Mouse (Mus musculus): ENCODE data around the gene Tmem259. TPM values are rescaled to one million over a fixed set of nuclear protein-coding genes. Genes with fewer than 3 reads are reported as not detected.
"Not testable (repeated sequence)": the region's sequence is repeated elsewhere in the genome, so short reads cannot be mapped to it uniquely, and the experiment has no call there.

Tmem259 gene
- polyA plus RNA-seq, 1 experiment from 2014 or later, result 8.2 TPM

- Histone ChIP-seq H3K4me1 (replicated peaks) (peaks cover 21% of the 10 kb centered on the region), H3K4me2 (no peak overlapping the region), H3K9ac (no peak overlapping the region), H3K9me3 (replicated peaks) (no peaks in the 10 kb centered on the region), H3K27me3 (peaks cover 15% of the 10 kb centered on the region), H3K27ac (no peak overlapping the region), H3K4me3 (replicated peaks) (no peak overlapping the region), H3K36me3 (peaks cover 75% of the 10 kb centered on the region)
- DNase-seq (no peak), ATAC-seq (ENCODE audit: low read depth) (no peak)
- WGBS (ENCODE audit: insufficient replicate concordance), result 90% methylated on average over 7 of the region's 7 CpGs
These were observed 19.4 kb downstream of the Tmem259 start for GRCm38 (mm10) chr10:79964727-79965126.

GRCm38 (mm10) chr10:79960671-79961294 is 23.3 kb downstream of the Tmem259 start:
- DNase-seq (no peak), ATAC-seq (ENCODE audit: low read depth) (no peak)
- Histone ChIP-seq H3K4me3 (replicated peaks) (peak overlapping the region; percentile 99), H3K9ac (peak overlapping the region; percentile 88), H3K27ac (peak overlapping the region; percentile 77), H3K9me3 (replicated peaks) (no peaks in the 10 kb centered on the region), H3K36me3 (peaks cover 46% of the 10 kb centered on the region), H3K27me3 (no peaks in the 10 kb centered on the region), H3K4me2 (peak overlapping the region; percentile 94), H3K4me1 (replicated peaks) (peaks cover 36% of the 10 kb centered on the region)
- 9% methylated on average over 10 of the region's 10 CpGs for WGBS (ENCODE audit: insufficient replicate concordance)

GRCm38 (mm10) chr10:79959847-79960601 is 24.1 kb downstream of the Tmem259 start, which contains the start of gene Wdr18:
Gene Wdr18 (plus strand): TSS chr10:79960152.
- peak; percentile 100 for DNase-seq
- under 1% methylated on average over 61 of the region's 61 CpGs for WGBS (ENCODE audit: insufficient replicate concordance)
- peak within 1 kb of the TSS; percentile 77 for H3K27ac ChIP-seq
- peaks cover 36% of the 10 kb centered on the region for H3K4me1 ChIP-seq (replicated peaks)
- peak within 1 kb of the TSS; percentile 88 for H3K9ac ChIP-seq
- H3K36me3 ChIP-seq, result peaks cover 38% of the 10 kb centered on the region
- ATAC-seq (ENCODE audit: low read depth), result peak; percentile 92
- H3K27me3 ChIP-seq, result no peaks in the 10 kb centered on the region
- no peaks in the 10 kb centered on the region for H3K9me3 ChIP-seq (replicated peaks)
- H3K4me2 ChIP-seq, result peak within 1 kb of the TSS; percentile 94
- peak within 1 kb of the TSS; percentile 99 for H3K4me3 ChIP-seq (replicated peaks)

- Histone ChIP-seq H3K36me3 (peaks cover 32% of the 10 kb centered on the region), H3K4me2 (peak overlapping the region; percentile 55), H3K4me3 (replicated peaks) (peak overlapping the region; percentile 99), H3K27ac (peak overlapping the region; percentile 53; the same call in 1 of the 2 replicates), H3K4me1 (replicated peaks) (peaks cover 36% of the 10 kb centered on the region)
- H3K9me3 ChIP-seq (replicated peaks); H3K9ac ChIP-seq; DNase-seq; ATAC-seq (ENCODE audit: low read depth); H3K27me3 ChIP-seq: not testable (repeated sequence)
- WGBS (ENCODE audit: insufficient replicate concordance), result 27% methylated on average over 10 of the region's 10 CpGs
These were observed 24.7 kb downstream of the Tmem259 start for GRCm38 (mm10) chr10:79959412-79959811.

GRCm38 (mm10) chr10:79958140-79958816 is 25.9 kb downstream of the Tmem259 start:
- ATAC-seq (ENCODE audit: low read depth) (no peak), DNase-seq (peak; percentile 70)
- H3K27ac ChIP-seq, result no peak overlapping the region
- no peaks in the 10 kb centered on the region for H3K9me3 ChIP-seq (replicated peaks)
- peaks cover 24% of the 10 kb centered on the region for H3K36me3 ChIP-seq
- H3K4me2 ChIP-seq, result peak overlapping the region; percentile 33
- 16% methylated on average over 21 of the region's 21 CpGs for WGBS (ENCODE audit: insufficient replicate concordance)
- H3K27me3 ChIP-seq, result no peaks in the 10 kb centered on the region
- H3K4me1 ChIP-seq (replicated peaks), result peaks cover 45% of the 10 kb centered on the region
- no peak overlapping the region for H3K4me3 ChIP-seq (replicated peaks)
- no peak overlapping the region for H3K9ac ChIP-seq

- Histone ChIP-seq H3K4me1 (replicated peaks) (peaks cover 42% of the 10 kb centered on the region), H3K27me3 (no peaks in the 10 kb centered on the region), H3K9me3 (replicated peaks) (no peaks in the 10 kb centered on the region), H3K9ac (no peak overlapping the region; the same call in 1 of the 2 replicates), H3K4me2 (no peak overlapping the region), H3K4me3 (replicated peaks) (no peak overlapping the region), H3K27ac (no peak overlapping the region), H3K36me3 (peaks cover 18% of the 10 kb centered on the region)
- DNase-seq, result no peak
- ATAC-seq (ENCODE audit: low read depth), result no peak
- 32% methylated on average over 4 of the region's 4 CpGs for WGBS (ENCODE audit: insufficient replicate concordance)
These were observed 27.4 kb downstream of the Tmem259 start for GRCm38 (mm10) chr10:79956643-79957154.

- no peak overlapping the region for H3K9ac ChIP-seq
These were observed 28.4 kb downstream of the Tmem259 start for GRCm38 (mm10) chr10:79955691-79956090.

GRCm38 (mm10) chr10:79953946-79954345 is 30.2 kb downstream of the Tmem259 start:
- Histone ChIP-seq H3K36me3 (peaks cover 38% of the 10 kb centered on the region), H3K27me3 (no peaks in the 10 kb centered on the region), H3K27ac (no peak overlapping the region), H3K4me1 (replicated peaks) (peaks cover 39% of the 10 kb centered on the region), H3K9me3 (replicated peaks) (no peaks in the 10 kb centered on the region), H3K9ac (no peak overlapping the region), H3K4me2 (no peak overlapping the region), H3K4me3 (replicated peaks) (no peak overlapping the region)
- no peak for ATAC-seq (ENCODE audit: low read depth)
- 68% methylated on average over 6 of the region's 6 CpGs for WGBS (ENCODE audit: insufficient replicate concordance)
- no peak for DNase-seq

More at GRCm38 (mm10) chr10:79955691-79956090, 28.4 kb downstream of the Tmem259 start:
- Histone ChIP-seq H3K4me3 (replicated peaks) (no peak overlapping the region), H3K4me1 (replicated peaks) (peaks cover 32% of the 10 kb centered on the region), H3K27me3 (no peaks in the 10 kb centered on the region), H3K36me3 (peaks cover 22% of the 10 kb centered on the region), H3K27ac (no peak overlapping the region; the same call in 1 of the 2 replicates), H3K9me3 (replicated peaks) (no peaks in the 10 kb centered on the region), H3K4me2 (no peak overlapping the region)
- no peak for DNase-seq
- 69% methylated on average over 9 of the region's 9 CpGs for WGBS (ENCODE audit: insufficient replicate concordance)
- ATAC-seq (ENCODE audit: low read depth), result no peak

GRCm38 (mm10) chr10:79950661-79951060 is 33.5 kb downstream of the Tmem259 start:
- 88% methylated on average over 18 of the region's 18 CpGs for WGBS (ENCODE audit: insufficient replicate concordance)
- Histone ChIP-seq H3K9me3 (replicated peaks) (no peaks in the 10 kb centered on the region), H3K4me3 (replicated peaks) (no peak overlapping the region), H3K27me3 (no peaks in the 10 kb centered on the region), H3K36me3 (peaks cover 47% of the 10 kb centered on the region), H3K27ac (no peak overlapping the region), H3K4me2 (no peak overlapping the region), H3K4me1 (replicated peaks) (peaks cover 57% of the 10 kb centered on the region), H3K9ac (no peak overlapping the region)
- DNase-seq (no peak), ATAC-seq (ENCODE audit: low read depth) (no peak)

GRCm38 (mm10) chr10:79949873-79950272 is 34.3 kb downstream of the Tmem259 start:
- Histone ChIP-seq H3K27ac (no peak overlapping the region; the same call in 1 of the 2 replicates), H3K4me1 (replicated peaks) (peaks cover 64% of the 10 kb centered on the region), H3K9me3 (replicated peaks) (no peaks in the 10 kb centered on the region), H3K27me3 (no peaks in the 10 kb centered on the region), H3K36me3 (peaks cover 47% of the 10 kb centered on the region), H3K4me3 (replicated peaks) (no peak overlapping the region), H3K4me2 (no peak overlapping the region), H3K9ac (no peak overlapping the region)
- DNase-seq (no peak), ATAC-seq (ENCODE audit: low read depth) (no peak)
- WGBS (ENCODE audit: insufficient replicate concordance), result 80% methylated on average over 4 of the region's 4 CpGs

GRCm38 (mm10) chr10:79947502-79947901 is 36.6 kb downstream of the Tmem259 start:
- ATAC-seq (ENCODE audit: low read depth) (no peak), DNase-seq (no peak)
- peak overlapping the region; percentile 84 for H3K27ac ChIP-seq
- 62% methylated on average over 6 of the region's 6 CpGs for WGBS (ENCODE audit: insufficient replicate concordance)
- H3K27me3 ChIP-seq, result no peaks in the 10 kb centered on the region
- H3K9me3 ChIP-seq (replicated peaks), result no peaks in the 10 kb centered on the region
- no peak overlapping the region for H3K9ac ChIP-seq
- H3K4me3 ChIP-seq (replicated peaks), result no peak overlapping the region
- H3K4me1 ChIP-seq (replicated peaks), result peaks cover 77% of the 10 kb centered on the region
- peak overlapping the region; percentile 60 for H3K4me2 ChIP-seq
- H3K36me3 ChIP-seq, result peaks cover 36% of the 10 kb centered on the region
